Mouse (Mus musculus): ENCODE data around the gene Egfl7.

GRCm38 (mm10) chr2:26540721-26541120 lies 39.1 kb upstream of the Egfl7 start:
- TF ChIP-seq CTCF (IDR thresholded peaks at IDR 0.05; ENCODE audit: borderline replicate concordance, control insufficient read depth, extremely low read depth, insufficient read depth, low read length, poor library complexity) (no peak), POLR2A (IDR thresholded peaks at IDR 0.05; ENCODE audit: control insufficient read depth, extremely low read depth, insufficient read depth, low read length, poor library complexity) (no peak)

All from thymus, adult 2 months (tissue).